Mouse (Mus musculus): Measurements from ENCODE around the gene Pxk. TPM values are rescaled to one million over a fixed set of nuclear protein-coding genes. Genes with fewer than 3 reads are reported as not detected.

Pxk gene
- polyA plus RNA-seq, 1 experiment: 10.5 TPM

GRCm38 (mm10) chr14:8206179-8206910 is 108.3 kb downstream of the Pxk start:
- Histone ChIP-seq H3K4me3 (no peak overlapping the region), H3K4me2 (ENCODE audit: low read depth) (no peak overlapping the region), H3K36me3 (ENCODE audit: control insufficient read depth, insufficient read depth) (no peaks in the 10 kb centered on the region), H3K79me2 (ENCODE audit: control insufficient read depth, insufficient read depth) (no peaks in the 10 kb centered on the region), H3ac (ENCODE audit: control insufficient read depth, insufficient read length) (no peak overlapping the region), H3K27me3 (ENCODE audit: control insufficient read depth, insufficient read depth, insufficient read length) (no peaks in the 10 kb centered on the region)
- TF ChIP-seq TCF12 (IDR thresholded peaks at IDR 0.05; ENCODE audit: insufficient read depth, poor library complexity, severe bottlenecking) (no peak), POLR2A (IDR thresholded peaks at IDR 0.05; ENCODE audit: insufficient read length, low read depth) (no peak), REST (IDR thresholded peaks at IDR 0.05; ENCODE audit: insufficient read depth, insufficient read length) (no peak), SRF (IDR thresholded peaks at IDR 0.05; ENCODE audit: control insufficient read depth, insufficient read length, low read depth) (no peak), MAX (IDR thresholded peaks at IDR 0.05; ENCODE audit: low read depth) (no peak), CEBPB (IDR thresholded peaks at IDR 0.05; ENCODE audit: insufficient read depth, poor library complexity, severe bottlenecking) (no peak), MYOD1 (IDR thresholded peaks at IDR 0.05; ENCODE audit: control insufficient read depth in 1 of 3, insufficient read length in 2 of 3, low read depth in 2 of 3) (no peak), USF1 (IDR thresholded peaks at IDR 0.05; ENCODE audit: low read depth) (no peak), POLR2AphosphoS2 (IDR thresholded peaks at IDR 0.05; ENCODE audit: insufficient read length, low read depth) (no peak), E2F4 (IDR thresholded peaks at IDR 0.05; ENCODE audit: insufficient read depth) (no peak), TCF3 (IDR thresholded peaks at IDR 0.05; ENCODE audit: insufficient read length, low read depth) (no peak), MYOG (IDR thresholded peaks at IDR 0.05; ENCODE audit: control insufficient read depth in 1 of 3, insufficient read depth in 1 of 3, insufficient read length in 2 of 3, low read depth in 2 of 3) (no peak)

GRCm38 (mm10) chr14:8207105-8207504 is 109.1 kb downstream of the Pxk start:
- H3ac ChIP-seq (ENCODE audit: control insufficient read depth, insufficient read length): no peak overlapping the region
- TF ChIP-seq CEBPB (IDR thresholded peaks at IDR 0.05; ENCODE audit: insufficient read depth, poor library complexity, severe bottlenecking) (no peak), POLR2A (IDR thresholded peaks at IDR 0.05; ENCODE audit: insufficient read length, low read depth) (no peak), TCF3 (IDR thresholded peaks at IDR 0.05; ENCODE audit: insufficient read length, low read depth) (no peak), MYOG (IDR thresholded peaks at IDR 0.05; ENCODE audit: control insufficient read depth in 1 of 3, insufficient read depth in 1 of 3, insufficient read length in 2 of 3, low read depth in 2 of 3) (no peak), TCF12 (IDR thresholded peaks at IDR 0.05; ENCODE audit: insufficient read depth, poor library complexity, severe bottlenecking) (no peak), SRF (IDR thresholded peaks at IDR 0.05; ENCODE audit: control insufficient read depth, insufficient read length, low read depth) (no peak), REST (IDR thresholded peaks at IDR 0.05; ENCODE audit: insufficient read depth, insufficient read length) (no peak), MAX (IDR thresholded peaks at IDR 0.05; ENCODE audit: low read depth) (no peak), MYOD1 (IDR thresholded peaks at IDR 0.05; ENCODE audit: control insufficient read depth in 1 of 3, insufficient read length in 2 of 3, low read depth in 2 of 3) (no peak), POLR2AphosphoS2 (IDR thresholded peaks at IDR 0.05; ENCODE audit: insufficient read length, low read depth) (no peak), USF1 (IDR thresholded peaks at IDR 0.05; ENCODE audit: low read depth) (no peak), E2F4 (IDR thresholded peaks at IDR 0.05; ENCODE audit: insufficient read depth) (no peak)
- H3K4me3 ChIP-seq: no peak overlapping the region
- H3K79me2 ChIP-seq (ENCODE audit: control insufficient read depth, insufficient read depth): no peaks in the 10 kb centered on the region
- H3K27me3 ChIP-seq (ENCODE audit: control insufficient read depth, insufficient read depth, insufficient read length): no peaks in the 10 kb centered on the region
- no peak overlapping the region for H3K4me2 ChIP-seq (ENCODE audit: low read depth)
- no peaks in the 10 kb centered on the region for H3K36me3 ChIP-seq (ENCODE audit: control insufficient read depth, insufficient read depth)

DNA sequence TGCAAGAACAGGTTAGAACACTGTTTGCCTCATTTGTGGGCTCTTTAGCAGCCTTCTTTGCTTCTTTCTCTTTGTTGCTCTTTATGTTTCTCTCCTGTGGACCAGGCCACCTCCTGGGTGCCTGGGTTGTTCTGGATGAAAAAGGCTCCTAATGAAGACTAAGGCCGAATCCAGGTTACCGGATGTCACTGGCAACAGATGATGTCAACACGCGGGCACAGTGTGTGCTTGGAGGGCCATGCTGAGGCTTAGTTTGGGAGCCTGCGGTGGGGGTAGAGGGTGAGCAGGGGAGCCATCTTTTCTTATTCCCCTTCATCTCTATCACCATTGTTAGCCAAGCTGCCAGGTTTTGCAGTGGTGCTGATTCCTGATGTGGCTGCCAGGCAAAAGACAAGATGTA is 109.5 kb downstream of the Pxk start:
- no peaks in the 10 kb centered on the region for H3K36me3 ChIP-seq (ENCODE audit: control insufficient read depth, insufficient read depth)
- no peaks in the 10 kb centered on the region for H3K27me3 ChIP-seq (ENCODE audit: control insufficient read depth, insufficient read depth, insufficient read length)
- H3K4me2 ChIP-seq (ENCODE audit: low read depth): no peak overlapping the region
- no peak overlapping the region for H3K4me3 ChIP-seq
- TF ChIP-seq POLR2AphosphoS2 (IDR thresholded peaks at IDR 0.05; ENCODE audit: insufficient read length, low read depth) (no peak), USF1 (IDR thresholded peaks at IDR 0.05; ENCODE audit: low read depth) (no peak), SRF (IDR thresholded peaks at IDR 0.05; ENCODE audit: control insufficient read depth, insufficient read length, low read depth) (no peak), TCF12 (IDR thresholded peaks at IDR 0.05; ENCODE audit: insufficient read depth, poor library complexity, severe bottlenecking) (no peak), E2F4 (IDR thresholded peaks at IDR 0.05; ENCODE audit: insufficient read depth) (no peak), MYOG (IDR thresholded peaks at IDR 0.05; ENCODE audit: control insufficient read depth in 1 of 3, insufficient read depth in 1 of 3, insufficient read length in 2 of 3, low read depth in 2 of 3) (no peak), POLR2A (IDR thresholded peaks at IDR 0.05; ENCODE audit: insufficient read length, low read depth) (no peak), REST (IDR thresholded peaks at IDR 0.05; ENCODE audit: insufficient read depth, insufficient read length) (no peak), TCF3 (IDR thresholded peaks at IDR 0.05; ENCODE audit: insufficient read length, low read depth) (no peak), CEBPB (IDR thresholded peaks at IDR 0.05; ENCODE audit: insufficient read depth, poor library complexity, severe bottlenecking) (no peak), MYOD1 (IDR thresholded peaks at IDR 0.05; ENCODE audit: control insufficient read depth in 1 of 3, insufficient read length in 2 of 3, low read depth in 2 of 3) (no peak), MAX (IDR thresholded peaks at IDR 0.05; ENCODE audit: low read depth) (no peak)
- no peak overlapping the region for H3ac ChIP-seq (ENCODE audit: control insufficient read depth, insufficient read length)
- H3K79me2 ChIP-seq (ENCODE audit: control insufficient read depth, insufficient read depth): no peaks in the 10 kb centered on the region

GRCm38 (mm10) chr14:8208876-8209275 is 110.9 kb downstream of the Pxk start:
- no peaks in the 10 kb centered on the region for H3K27me3 ChIP-seq (ENCODE audit: control insufficient read depth, insufficient read depth, insufficient read length)
- no peak for TF ChIP-seq TCF12 (IDR thresholded peaks at IDR 0.05; ENCODE audit: insufficient read depth, poor library complexity, severe bottlenecking)
- TF ChIP-seq USF1 (IDR thresholded peaks at IDR 0.05; ENCODE audit: low read depth): no peak
- TF ChIP-seq REST (IDR thresholded peaks at IDR 0.05; ENCODE audit: insufficient read depth, insufficient read length): no peak
- TF ChIP-seq E2F4 (IDR thresholded peaks at IDR 0.05; ENCODE audit: insufficient read depth): no peak
- no peak for TF ChIP-seq POLR2AphosphoS2 (IDR thresholded peaks at IDR 0.05; ENCODE audit: insufficient read length, low read depth)
- no peak for TF ChIP-seq TCF3 (IDR thresholded peaks at IDR 0.05; ENCODE audit: insufficient read length, low read depth)
- peak in 1 of 3 experiments; percentile 24 for TF ChIP-seq MYOD1 (IDR thresholded peaks at IDR 0.05; ENCODE audit: control insufficient read depth in 1 of 3, insufficient read length in 2 of 3, low read depth in 2 of 3)
- no peak for TF ChIP-seq SRF (IDR thresholded peaks at IDR 0.05; ENCODE audit: control insufficient read depth, insufficient read length, low read depth)
- no peak for TF ChIP-seq POLR2A (IDR thresholded peaks at IDR 0.05; ENCODE audit: insufficient read length, low read depth)
- peak in 1 of 3 experiments; percentile 10 for TF ChIP-seq MYOG (IDR thresholded peaks at IDR 0.05; ENCODE audit: control insufficient read depth in 1 of 3, insufficient read depth in 1 of 3, insufficient read length in 2 of 3, low read depth in 2 of 3)
- TF ChIP-seq MAX (IDR thresholded peaks at IDR 0.05; ENCODE audit: low read depth): no peak
- no peak for TF ChIP-seq CEBPB (IDR thresholded peaks at IDR 0.05; ENCODE audit: insufficient read depth, poor library complexity, severe bottlenecking)
- H3ac ChIP-seq (ENCODE audit: control insufficient read depth, insufficient read length): no peak overlapping the region
- peak overlapping the region; percentile 18 for H3K4me2 ChIP-seq (ENCODE audit: low read depth)
- H3K79me2 ChIP-seq (ENCODE audit: control insufficient read depth, insufficient read depth): no peaks in the 10 kb centered on the region
- no peaks in the 10 kb centered on the region for H3K36me3 ChIP-seq (ENCODE audit: control insufficient read depth, insufficient read depth)
- no peak overlapping the region for H3K4me3 ChIP-seq
